Mouse (Mus musculus) heart, adult 18-20 months (tissue): Measurements from ENCODE around the gene Prkaa1. TPM values are rescaled to one million over a fixed set of nuclear protein-coding genes. Genes with fewer than 3 reads are reported as not detected.

Experiments
- DNase-seq, 2 experiments: peaks; one replicate each; pipeline ENCODE4 v3.0.0; 2021 to 2022; ENCODE audit warnings: mixed read lengths in 1 of 2
- long read RNA-seq, 2 experiments: library from polyadenylated mRNA; stranded (forward); transcript quantifications; one replicate each; pipeline ENCODE4 v2.0.0; 2021
- total RNA-seq, 2 experiments: library from RNA; stranded (reverse); gene quantifications; 2 replicates each; pipeline ENCODE4 v1.2.3; 2021

Gene Prkaa1
- 10 to 100 TPM; 12.5 to 13.9 TPM for total RNA-seq
- long read RNA-seq, experiment 1, full-length matches to known transcripts: 6 of 7 reads
- long read RNA-seq, experiment 1, partial matches to known transcripts: 1 of 7 reads
- long read RNA-seq, experiment 1, other reads (novel, unspliced or antisense): 0 of 7 reads
- long read RNA-seq, experiment 2, full-length matches to known transcripts: 1 of 3 reads
- long read RNA-seq, experiment 2, partial matches to known transcripts: 0 of 3 reads
- long read RNA-seq, experiment 2, other reads (novel, unspliced or antisense): 2 of 3 reads

DNA sequence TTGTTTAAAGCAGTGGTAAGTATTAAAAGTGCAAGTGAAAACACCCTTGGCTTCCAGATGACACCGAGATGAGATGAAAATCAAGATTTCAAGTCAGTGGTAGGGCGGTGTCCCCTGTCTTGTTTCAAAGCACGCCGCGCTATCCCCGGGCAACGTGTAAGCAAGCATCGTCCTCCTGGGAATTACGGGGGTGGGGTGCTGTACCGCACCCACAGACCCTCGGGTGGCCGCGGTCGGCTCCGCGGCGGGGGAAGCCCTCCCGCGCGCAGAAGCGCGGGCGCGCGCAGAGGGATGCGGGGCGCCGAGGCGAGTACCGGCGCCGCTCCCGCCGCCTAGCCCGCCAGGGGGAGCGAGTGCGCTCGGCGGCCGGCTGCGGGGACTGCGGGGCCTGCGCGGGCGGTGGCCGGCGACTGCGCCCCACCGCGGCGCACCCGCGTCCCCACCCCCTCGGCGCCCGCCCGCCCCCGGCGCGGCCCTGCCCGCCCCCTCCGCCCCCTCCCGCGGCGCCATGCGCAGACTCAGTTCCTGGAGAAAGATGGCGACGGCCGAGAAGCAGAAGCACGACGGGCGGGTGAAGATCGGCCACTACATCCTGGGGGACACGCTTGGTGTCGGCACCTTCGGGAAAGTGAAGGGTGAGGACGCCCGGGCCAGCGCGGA, at the start of gene Prkaa1:
Gene Prkaa1 (plus strand): TSS at position 501 of the 660 bp plus-strand sequence.
- peak; percentile 76 to 83 for DNase-seq

DNA sequence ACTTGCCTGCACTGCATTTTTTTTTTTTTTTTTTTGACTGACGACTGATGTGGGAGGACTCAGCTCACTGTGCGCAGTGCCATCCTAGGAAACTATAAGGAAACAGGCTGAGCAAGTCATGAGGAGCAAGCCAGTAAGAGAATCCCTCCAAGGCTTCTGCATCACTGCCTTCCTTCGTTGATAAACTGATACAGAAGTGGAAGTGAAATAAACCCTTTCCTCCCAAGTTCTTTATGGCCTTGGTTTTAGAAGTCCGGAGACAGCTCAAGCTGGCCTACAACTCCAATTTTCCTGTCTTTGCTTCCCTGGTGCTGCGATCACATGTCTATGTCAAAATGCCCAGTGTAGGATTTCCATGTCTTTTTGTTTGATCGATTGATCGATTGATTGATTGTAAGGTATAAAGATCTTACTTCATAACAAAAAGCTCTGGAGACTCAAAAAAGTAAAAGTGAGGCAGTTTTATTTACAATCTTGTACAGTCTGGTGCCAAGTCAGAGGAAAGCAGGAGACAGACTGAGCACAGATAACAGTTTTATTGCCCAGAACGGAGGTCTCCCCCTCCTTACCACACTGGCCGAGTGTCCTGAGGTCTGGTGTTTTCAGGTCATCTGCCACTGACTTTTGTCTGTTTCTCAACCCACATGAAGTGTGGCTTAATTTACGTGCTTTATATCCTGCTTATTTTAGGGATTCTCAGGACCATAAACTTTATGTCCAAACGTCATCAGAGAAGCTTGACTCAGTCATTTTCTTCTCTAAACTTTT, 47.9 kb upstream of the Prkaa1 start:
- no peak for DNase-seq

DNA sequence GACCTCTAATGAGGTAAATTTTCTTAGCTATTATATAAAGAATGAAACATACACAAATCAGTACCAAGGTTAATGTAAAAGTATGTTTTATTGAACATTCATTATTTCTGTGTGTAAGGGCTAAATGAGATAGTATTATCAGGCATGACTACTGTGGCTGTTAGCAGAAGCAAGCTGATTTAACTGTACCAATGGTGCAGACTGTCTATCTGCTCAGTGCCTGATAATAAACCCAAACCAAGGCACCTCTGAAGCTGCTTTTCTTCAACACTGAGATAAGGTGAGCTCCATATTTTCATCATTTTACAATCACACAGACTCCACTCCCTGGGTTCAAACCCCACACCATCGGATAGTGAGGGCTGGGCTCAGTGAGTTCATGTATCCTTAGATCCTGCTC, 46.3 kb upstream of the Prkaa1 start:
- DNase-seq: no peak

DNA sequence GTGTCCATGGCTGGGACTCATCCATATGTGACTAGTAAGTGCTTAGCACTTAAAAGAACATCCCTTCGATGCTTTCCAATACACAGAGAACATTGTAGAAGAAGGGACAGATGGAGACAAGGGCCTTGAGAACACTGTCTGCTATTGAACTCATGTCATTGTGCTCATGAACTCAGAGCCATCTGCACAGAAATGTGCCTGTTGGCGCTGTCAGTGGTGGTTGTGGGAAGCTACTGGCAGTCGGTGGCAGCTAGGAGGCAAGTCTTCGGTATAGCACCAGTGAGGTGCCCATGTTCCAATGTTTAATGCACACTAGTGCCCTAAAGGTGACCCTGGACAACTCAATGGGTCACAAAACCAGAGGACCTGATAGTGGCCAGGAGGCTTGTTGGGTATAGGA, 41.3 kb upstream of the Prkaa1 start:
- no peak for DNase-seq

DNA sequence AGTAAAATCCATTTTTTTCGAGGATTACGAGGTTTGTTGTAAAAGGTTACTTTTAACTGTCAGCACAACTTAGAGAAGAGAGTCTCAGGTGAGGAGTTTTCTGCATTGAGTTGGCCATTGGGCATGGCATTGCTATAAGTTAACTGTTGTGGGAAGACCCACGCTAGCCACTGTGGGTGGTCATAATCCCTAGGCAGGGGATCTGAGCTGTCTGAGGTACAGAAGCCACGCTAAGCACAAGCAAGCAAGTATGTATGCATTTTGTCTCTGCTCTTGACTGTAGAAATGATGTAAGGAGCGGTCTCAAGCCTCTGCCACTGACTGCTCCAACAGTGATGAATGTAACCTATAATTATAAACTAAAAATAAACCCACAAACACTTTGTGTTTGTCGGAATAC, 37.8 kb upstream of the Prkaa1 start:
- DNase-seq: no peak

DNA sequence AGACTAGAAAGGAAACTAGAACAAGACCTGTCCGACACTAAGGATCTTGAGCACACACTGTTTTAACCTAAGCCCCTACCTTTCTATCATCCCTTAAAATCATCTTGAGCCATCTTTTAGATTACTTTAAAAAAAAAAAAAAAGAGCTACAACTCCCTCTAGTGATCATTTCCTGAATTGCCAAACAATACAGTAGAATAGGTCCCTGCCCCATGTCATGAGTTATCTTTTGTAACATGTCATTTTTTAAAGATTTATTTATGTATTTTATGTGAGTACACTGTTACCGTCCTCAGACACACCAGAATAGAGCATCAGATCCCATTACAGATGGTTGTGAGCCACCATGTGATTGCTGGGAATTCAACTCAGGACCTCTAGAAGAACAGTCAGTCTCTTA, 37.4 kb upstream of the Prkaa1 start:
- peak in 1 of 2 experiments; percentile 56 for DNase-seq

DNA sequence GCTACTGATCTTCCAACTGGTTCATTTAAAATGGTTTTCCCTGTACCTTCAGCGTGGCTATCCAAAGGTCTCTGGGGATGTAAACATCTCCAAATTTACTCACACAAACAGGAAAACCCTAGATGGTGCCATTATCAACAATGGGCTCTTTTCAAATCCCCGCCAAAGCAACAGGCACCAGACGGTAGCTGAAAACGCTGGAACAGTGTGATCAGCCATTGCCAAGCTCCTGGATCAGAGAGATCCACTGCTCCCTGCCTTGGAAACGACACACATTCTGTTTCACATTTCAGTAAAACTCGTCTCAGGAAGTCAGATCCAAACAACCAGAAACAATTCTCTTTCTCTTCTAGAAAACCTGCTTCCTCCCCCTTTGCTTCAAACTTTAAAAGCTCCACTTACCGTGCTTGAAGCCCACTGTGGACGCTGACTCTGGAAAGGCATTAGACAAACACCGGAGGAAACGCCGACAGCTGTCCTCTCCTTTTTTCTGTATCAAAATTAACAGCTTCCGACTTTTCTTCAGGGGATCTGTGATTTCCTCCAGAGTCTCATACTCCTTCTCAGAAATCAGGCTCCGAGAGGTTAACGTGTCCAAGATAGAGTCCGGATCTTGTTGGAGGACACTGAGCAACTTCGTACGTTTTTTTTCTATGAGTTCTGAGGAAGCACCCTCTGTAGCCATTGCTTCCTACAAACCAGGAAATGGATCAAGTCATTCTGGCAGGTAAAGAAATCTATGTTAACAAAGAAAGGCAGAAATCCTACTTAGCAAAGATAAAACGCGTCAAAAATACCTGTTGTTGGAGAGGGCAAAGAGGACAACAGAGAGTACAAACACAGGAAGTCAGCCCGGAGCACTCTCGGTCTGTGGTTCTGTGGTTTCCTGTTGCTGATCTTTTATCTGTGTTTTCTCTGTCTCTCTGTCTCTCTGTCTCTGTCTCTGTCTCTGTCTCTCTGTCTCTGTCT, 35.7 kb upstream of the Prkaa1 start, which contains the start of gene Card6:
Gene Card6 (minus strand): TSS at position 854 of the 969 bp plus-strand sequence.
- peak; percentile 51 to 63 for DNase-seq

DNA sequence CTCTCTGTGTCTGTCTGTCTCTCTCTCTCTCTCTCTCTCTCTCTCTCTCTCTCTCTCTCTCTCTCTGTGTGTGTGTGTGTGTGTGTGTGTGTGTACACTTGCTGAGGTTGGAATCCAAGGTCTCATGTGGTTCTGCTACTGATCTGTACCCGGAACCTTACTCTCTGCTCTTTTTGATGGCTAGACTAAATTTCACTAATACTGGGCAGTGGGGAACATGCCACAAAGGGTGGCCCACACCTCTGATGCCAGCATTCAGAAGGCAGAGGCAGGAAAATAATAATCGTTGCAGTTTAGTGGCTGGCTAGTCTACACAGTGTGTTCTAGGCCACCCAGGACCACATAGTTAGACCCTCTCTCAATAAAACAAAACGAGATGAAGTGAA, 35.0 kb upstream of the Prkaa1 start:
- DNase-seq: peak in 1 of 2 experiments; percentile 21

DNA sequence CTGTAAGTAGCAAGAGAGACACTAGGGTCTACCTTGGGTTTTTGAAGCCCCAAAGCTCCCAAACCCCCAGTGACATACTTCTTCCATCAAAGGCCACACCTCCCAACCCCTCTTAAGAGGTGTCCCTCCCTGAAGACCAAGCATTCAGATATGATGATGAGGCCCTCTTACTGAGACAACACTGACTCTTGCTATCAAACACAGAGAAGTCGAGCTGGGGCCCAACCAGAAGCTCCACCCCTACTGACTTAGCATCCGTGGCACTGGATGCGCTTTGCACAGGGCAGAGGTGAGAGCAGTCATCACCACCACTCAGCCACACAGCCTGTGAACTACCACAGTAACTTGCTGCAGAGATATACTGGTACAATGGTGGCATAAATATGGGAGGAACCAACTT, 31.0 kb upstream of the Prkaa1 start:
- DNase-seq: no peak

DNA sequence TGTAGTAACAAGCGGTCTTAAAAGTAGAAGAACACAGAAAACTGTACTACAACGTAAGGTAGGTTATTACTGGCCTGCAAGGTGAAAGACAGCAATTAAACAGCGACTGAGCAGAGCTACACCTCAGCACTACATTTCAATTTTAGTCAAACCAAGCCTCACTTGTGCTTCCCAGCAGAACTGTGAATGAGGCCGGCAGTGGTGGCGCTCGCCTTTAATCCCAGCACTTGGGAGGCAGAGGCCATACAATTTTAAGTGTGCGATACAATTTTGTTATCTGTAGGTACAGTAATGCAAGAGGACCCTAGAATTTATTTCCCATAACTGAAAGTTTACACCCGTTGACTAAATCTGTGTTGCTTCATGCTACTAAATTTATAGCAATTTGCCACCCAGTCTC, 28.5 kb upstream of the Prkaa1 start:
- DNase-seq: no peak

DNA sequence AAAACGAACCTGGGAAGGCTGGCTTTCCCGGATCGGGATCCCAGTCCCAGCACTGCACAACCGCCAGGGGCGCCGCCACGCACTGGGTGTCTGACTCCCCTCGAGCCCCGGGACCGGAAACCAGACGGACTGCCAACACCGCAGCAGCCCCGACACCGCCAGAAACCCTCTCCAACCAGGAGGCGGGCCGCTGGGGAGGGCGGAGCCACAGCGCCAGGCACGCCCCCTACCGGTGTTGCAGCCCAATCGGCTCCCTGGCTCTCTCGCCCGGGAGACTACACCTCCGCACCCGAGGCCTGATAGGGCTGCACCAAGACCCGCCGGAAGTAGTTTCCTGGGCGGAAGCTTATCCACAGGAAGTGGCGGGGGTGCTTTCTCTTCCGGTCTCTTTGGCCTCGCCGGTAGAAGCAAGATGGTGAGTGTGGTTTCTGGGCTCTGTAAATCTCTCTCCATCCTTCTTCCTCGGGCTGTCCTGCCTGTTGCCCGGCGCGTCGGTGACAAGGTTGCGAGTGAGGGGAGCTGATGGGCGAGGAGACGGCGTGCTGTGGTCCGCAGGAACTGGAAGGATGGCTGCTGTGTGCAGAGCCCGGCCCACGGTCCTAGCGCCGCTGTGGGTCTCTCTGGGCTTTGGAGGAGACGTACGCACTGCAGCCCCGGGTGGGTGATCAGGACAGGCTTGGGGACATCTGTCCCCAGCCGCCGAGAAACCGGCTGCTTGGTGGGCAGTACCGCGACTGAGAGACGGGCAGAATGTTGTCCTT, 27.2 kb upstream of the Prkaa1 start, which contains the start of gene Rpl37:
Gene Rpl37 (plus strand): TSS at position 376 of the 761 bp plus-strand sequence.
- DNase-seq: peak; percentile 98 to 99

DNA sequence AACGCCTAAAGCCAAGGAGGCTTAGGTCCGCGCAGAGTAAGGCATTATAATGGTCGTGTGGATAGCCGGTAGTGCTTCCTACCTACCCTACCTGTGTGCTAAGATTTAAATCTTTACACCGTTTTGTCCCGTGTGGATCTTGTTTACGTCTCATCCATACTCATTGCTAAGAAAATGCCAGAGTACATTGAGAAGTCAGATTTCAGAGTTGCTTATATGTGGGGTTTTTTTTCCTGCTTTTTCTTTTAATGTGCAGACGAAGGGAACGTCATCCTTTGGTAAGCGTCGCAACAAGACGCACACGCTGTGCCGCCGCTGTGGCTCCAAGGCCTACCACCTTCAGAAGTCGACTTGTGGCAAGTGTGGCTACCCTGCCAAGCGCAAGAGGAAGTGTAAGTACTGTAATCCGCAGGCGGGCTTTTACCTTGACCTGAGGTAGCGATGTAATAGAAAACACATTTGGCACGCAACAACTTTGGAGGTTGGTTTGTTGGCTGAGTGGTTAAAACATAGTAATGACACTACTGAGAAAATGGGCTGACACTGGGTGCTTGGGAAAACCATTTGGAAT, 26.5 kb upstream of the Prkaa1 start:
- DNase-seq: no peak

DNA sequence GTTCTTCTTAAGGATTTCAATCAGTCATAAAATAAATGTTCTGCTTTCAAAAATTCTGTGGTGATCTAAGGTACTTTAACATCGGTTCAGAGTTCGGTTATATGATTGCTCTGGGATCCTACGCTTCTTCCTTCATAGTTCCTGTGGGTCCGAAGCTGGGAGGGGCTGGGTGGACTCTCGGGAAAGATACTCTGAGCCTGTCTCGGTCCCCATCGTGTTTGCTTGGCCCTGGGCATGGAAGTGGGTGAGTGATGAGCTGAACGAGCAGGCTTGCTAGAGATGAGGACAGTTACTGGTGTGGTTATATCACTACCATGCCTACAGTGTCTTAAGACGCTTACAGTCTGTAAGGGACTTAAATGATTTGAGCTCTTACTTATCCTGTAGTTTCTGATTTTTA, 25.0 kb upstream of the Prkaa1 start:
- DNase-seq: no peak

DNA sequence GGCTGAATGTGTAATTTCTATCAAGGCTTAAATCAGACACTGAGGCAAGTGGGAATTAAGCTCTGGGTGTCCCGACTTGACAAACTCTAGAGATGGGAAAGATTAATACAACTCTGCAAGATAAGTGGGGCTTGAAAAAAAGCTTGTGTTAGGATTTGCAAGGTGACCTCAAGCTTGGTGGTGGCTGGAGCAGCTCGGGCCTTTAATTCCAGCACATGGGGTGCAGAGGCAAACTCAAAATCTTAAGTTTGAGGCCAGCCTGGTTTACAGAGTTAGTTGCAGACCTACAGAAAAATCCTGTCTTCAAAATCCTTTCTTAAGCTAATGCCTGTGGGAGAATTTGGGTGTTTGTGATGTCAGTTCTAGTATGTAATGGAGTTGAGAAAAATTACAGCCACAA, 24.5 kb upstream of the Prkaa1 start:
- no peak for DNase-seq

DNA sequence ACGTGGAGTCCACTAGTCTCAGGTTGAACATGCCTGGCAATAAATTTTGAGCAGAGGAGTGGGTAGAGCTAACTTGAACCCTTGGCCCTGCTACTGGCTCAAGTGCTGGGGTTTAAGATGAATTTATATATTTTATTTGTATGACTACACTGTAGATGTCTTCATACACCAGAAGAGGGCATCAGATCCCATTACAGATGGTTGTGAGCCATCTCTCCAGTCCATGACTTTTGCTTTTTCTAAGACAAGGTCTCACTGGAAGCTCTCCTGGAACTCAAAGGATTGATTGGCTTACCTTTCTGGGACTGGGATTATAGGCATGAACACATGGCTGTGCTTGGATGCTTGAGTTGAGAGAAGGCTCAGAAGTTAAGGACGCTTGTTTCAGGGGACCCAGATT, 24.0 kb upstream of the Prkaa1 start:
- DNase-seq: no peak

DNA sequence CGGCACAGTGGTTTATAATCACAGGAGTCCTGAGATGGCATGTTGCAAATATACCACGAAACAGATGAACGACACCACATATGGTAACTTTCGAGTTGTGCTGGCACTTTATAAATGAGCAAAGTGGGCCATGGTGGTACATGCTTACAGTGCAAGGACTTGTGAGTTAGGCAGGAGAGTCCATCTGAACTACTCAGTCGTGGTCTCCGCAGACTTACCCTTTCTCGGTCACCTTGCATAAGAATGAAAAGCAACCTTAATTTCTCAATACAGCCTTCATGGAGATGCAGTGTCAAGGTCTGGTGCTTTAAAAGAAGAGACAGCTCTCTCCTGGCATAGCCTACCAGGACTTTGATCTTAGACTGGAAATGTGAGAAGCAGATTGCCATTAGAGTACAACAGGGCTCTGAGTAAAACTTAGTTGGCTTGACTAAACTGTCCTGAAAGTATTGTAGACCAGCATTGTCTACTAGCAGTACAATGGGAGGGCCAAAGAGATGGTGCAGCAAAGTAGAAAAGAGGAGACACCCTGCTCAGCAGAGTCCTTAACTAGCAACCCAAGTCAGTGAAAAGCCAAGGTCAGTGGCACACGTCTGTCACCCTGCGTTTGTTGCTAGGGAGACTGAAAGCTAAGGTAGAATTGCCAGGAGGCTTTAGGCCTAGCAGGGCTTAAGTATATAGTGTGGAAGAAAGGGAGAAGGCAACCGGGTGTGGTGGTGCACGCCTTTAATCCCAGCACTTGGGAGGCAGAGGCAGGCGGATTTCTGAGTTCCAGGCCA, 21.9 kb upstream of the Prkaa1 start:
- no peak for DNase-seq

DNA sequence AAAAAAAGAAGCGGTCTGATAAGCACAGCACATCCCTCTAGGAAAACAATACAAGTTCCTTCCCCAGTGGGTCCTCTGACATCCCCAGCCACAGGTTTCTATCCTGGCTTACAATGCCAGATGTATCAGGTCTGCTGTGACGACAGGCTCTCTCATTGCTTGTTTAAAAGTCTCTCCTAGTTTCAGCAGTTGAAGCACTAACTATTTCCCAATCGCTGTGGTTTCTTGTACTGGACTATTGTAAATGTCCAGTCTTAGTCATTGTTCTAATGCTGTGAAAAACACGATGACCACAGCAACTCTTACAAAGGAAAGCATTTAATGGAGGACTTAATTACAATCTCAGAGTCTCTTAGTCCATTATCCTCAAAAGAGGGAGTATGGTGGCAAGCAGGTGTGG, 17.2 kb upstream of the Prkaa1 start:
- no peak for DNase-seq

DNA sequence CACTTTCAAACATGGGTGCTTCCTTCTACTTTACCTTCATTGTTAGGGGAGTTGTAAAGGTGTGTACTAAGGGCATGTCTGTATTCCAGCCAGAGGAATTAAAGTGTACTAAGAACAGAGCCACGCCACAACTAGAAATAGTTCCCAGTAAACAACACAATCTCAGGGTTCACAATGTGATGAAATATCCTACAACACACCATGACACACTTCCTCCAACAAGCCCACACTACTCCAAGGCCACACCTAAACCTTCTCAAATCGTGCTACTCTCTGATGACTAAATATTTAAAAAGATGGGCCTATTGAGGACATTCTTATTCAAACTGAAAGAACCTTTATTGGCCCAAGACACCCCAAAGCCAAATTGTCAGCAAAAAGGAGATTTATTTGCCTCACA, 16.2 kb upstream of the Prkaa1 start:
- DNase-seq: no peak

DNA sequence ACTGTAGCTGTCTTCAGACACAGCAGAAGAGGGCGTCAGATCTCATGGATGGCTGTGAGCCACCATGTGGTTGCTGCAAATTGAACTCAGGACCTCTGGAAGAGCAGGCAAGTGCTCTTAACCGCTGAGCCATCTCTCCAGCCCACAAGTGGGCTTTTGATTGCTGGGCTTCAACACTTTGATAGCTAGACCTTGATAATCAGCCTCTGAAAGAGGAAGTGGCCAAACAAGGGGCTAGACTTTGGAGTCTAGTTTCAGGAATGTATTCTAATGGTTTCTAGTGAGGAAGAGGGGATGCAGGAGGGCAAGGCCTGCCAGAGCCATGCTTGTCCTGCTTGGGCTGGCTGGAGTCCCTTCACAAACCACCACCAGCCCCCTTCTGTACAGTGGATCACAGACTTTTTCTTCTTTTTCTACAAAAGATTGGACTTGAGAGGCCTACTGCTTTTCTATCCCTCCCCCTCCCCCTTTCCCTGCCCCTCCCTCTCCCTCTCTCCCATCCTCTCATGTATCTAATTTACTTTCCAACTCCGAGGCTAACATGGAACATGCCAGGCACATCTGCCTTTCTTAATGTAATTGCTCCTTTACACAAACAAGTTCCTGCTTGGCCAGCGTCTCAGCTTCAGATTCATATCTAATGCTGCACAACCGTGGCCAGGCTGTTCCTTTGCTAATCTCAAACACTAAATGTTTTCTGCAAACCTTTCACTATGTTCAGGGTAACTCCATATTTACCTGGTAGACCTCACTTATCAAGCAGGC, 15.3 kb upstream of the Prkaa1 start:
- no peak for DNase-seq
